Mouse (Mus musculus): ENCODE data around the gene Nmnat2. TPM values are rescaled to one million over a fixed set of nuclear protein-coding genes. Genes with fewer than 3 reads are reported as not detected.
A peak's percentile ranks its signal among the peaks of the same experiment; 100 is the strongest.

Gene Nmnat2
- polyA plus RNA-seq, 1 experiment from 2014 or later, result 99.6 TPM

- H3K36me3 ChIP-seq (ENCODE audit: control insufficient read depth, insufficient read depth, low read length), result no peaks in the 10 kb centered on the region
- no peak overlapping the region for H3K4me3 ChIP-seq (ENCODE audit: low read depth, low read length)
- ATAC-seq (ENCODE audit: low read depth), result no peak
- H3K9ac ChIP-seq (replicated peaks; ENCODE audit: low read depth, low read length), result no peak overlapping the region
- H3K9me3 ChIP-seq (ENCODE audit: control insufficient read depth, low read length), result no peaks in the 10 kb centered on the region
- 82% methylated on average over 8 of the region's 8 CpGs for WGBS
- no peak overlapping the region for H3K4me2 ChIP-seq (ENCODE audit: low read depth, low read length)
- no peaks in the 10 kb centered on the region for H3K27me3 ChIP-seq (ENCODE audit: control insufficient read depth, insufficient read depth, low read length)
- no peak overlapping the region for H3K27ac ChIP-seq (ENCODE audit: low read depth, low read length)
- no peaks in the 10 kb centered on the region for H3K4me1 ChIP-seq (ENCODE audit: control insufficient read depth, insufficient read depth, low read length)
Measured at GRCm38 (mm10) chr1:152999983-153000382, 45.2 kb downstream of the Nmnat2 start.

DNA sequence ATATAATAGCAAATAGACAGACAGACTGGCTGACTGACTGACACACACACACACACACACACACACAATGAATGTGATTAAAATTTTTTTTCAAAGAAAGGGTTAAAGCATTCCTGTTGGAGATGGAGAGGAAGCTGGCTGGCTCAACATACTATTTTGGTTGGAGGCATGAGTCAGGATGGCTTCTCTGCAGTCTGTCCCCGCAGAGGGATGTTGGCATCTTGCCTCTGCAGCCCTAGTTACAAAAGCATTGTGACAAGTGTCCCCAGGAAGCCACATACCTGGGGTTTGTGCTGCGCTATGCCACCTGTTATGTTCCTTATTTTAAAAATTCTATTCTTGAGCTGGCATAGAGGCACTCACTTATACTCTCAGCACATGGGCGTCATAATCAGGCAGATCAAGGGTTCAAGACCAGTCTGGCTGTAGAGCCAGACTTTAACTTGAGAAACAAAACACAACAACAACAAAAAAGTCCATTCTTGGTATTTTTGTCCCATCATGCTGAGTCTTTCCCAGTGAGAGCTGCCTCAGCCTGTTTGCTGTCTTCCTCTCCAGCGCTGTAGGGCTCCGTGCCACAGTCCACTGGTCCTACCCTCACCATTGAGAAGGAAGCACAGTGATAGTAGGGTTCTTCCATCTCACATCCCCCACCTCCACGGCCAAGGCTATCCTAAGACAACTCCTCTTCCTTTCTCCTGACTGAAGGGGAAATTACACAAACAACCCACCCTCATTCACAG lies 45.9 kb downstream of the Nmnat2 start:
- peaks cover 4% of the 10 kb centered on the region; the same call in 1 of the 2 replicates for H3K4me1 ChIP-seq (ENCODE audit: control insufficient read depth, insufficient read depth, low read length)
- H3K9me3 ChIP-seq (ENCODE audit: control insufficient read depth, low read length), result no peaks in the 10 kb centered on the region
- no peak overlapping the region for H3K4me2 ChIP-seq (ENCODE audit: low read depth, low read length)
- WGBS, result 87% methylated on average over 6 of the region's 6 CpGs
- no peak overlapping the region for H3K27ac ChIP-seq (ENCODE audit: low read depth, low read length)
- no peak overlapping the region for H3K4me3 ChIP-seq (ENCODE audit: low read depth, low read length)
- no peaks in the 10 kb centered on the region for H3K36me3 ChIP-seq (ENCODE audit: control insufficient read depth, insufficient read depth, low read length)
- ATAC-seq (ENCODE audit: low read depth), result no peak
- H3K27me3 ChIP-seq (ENCODE audit: control insufficient read depth, insufficient read depth, low read length), result no peaks in the 10 kb centered on the region
- H3K9ac ChIP-seq (replicated peaks; ENCODE audit: low read depth, low read length), result no peak overlapping the region

DNA sequence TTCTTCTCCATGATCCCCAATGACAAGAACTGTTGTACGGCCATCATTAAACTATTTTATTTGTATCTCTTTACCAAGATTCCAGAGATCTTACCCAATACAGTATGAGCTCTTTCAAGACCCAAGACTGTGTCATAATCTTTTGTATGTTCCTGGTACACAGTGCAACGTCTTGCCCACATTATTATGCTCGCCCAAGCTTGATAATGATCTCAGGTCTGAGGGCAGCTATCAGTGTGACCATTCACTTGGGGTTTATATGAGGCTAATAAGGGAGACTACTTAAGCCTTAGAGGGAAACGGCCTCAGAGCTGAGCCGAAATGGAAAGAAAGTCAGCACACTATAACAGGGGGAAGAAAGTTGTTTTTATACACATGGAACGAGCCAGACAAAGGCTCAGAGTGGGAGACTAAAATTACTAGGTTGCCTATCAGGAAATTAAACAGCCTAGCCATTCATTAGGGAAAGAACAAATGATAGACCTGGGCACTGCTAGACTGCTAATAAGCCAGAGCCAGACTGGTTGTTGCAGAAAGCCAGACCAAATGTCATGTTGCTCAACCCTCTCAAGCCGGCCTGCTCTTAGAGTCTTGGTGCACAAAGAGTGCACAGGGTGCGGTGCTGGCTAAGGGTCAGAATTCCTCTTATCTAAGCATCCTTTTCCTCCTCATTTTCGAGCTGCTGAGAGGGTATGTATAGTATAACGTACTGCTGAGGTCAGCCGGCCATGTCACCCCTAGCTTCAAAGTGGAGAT lies 47.7 kb downstream of the Nmnat2 start:
- ATAC-seq (ENCODE audit: low read depth), result no peak
- no peaks in the 10 kb centered on the region for H3K9me3 ChIP-seq (ENCODE audit: control insufficient read depth, low read length)
- H3K4me2 ChIP-seq (ENCODE audit: low read depth, low read length), result no peak overlapping the region
- WGBS, result 72% methylated on average over 11 of the region's 11 CpGs
- H3K36me3 ChIP-seq (ENCODE audit: control insufficient read depth, insufficient read depth, low read length), result no peaks in the 10 kb centered on the region
- peaks cover 10% of the 10 kb centered on the region; the same call in 1 of the 2 replicates for H3K4me1 ChIP-seq (ENCODE audit: control insufficient read depth, insufficient read depth, low read length)
- no peak overlapping the region for H3K9ac ChIP-seq (replicated peaks; ENCODE audit: low read depth, low read length)
- H3K4me3 ChIP-seq (ENCODE audit: low read depth, low read length), result no peak overlapping the region
- H3K27ac ChIP-seq (ENCODE audit: low read depth, low read length), result no peak overlapping the region
- H3K27me3 ChIP-seq (ENCODE audit: control insufficient read depth, insufficient read depth, low read length), result no peaks in the 10 kb centered on the region

- WGBS, result 84% methylated on average over 2 of the region's 2 CpGs
- Histone ChIP-seq H3K9ac (replicated peaks; ENCODE audit: low read depth, low read length) (no peak overlapping the region), H3K4me3 (ENCODE audit: low read depth, low read length) (no peak overlapping the region), H3K27me3 (ENCODE audit: control insufficient read depth, insufficient read depth, low read length) (no peaks in the 10 kb centered on the region), H3K9me3 (ENCODE audit: control insufficient read depth, low read length) (no peaks in the 10 kb centered on the region), H3K27ac (ENCODE audit: low read depth, low read length) (no peak overlapping the region), H3K4me1 (ENCODE audit: control insufficient read depth, insufficient read depth, low read length) (peaks cover 10% of the 10 kb centered on the region; the same call in 1 of the 2 replicates), H3K4me2 (ENCODE audit: low read depth, low read length) (no peak overlapping the region), H3K36me3 (ENCODE audit: control insufficient read depth, insufficient read depth, low read length) (no peaks in the 10 kb centered on the region)
- ATAC-seq (ENCODE audit: low read depth), result no peak
Measured at GRCm38 (mm10) chr1:153004472-153004871, 49.7 kb downstream of the Nmnat2 start.

GRCm38 (mm10) chr1:153006054-153006453 lies 51.3 kb downstream of the Nmnat2 start:
- no peak overlapping the region for H3K27ac ChIP-seq (ENCODE audit: low read depth, low read length)
- 64% methylated on average over 5 of the region's 5 CpGs for WGBS

DNA sequence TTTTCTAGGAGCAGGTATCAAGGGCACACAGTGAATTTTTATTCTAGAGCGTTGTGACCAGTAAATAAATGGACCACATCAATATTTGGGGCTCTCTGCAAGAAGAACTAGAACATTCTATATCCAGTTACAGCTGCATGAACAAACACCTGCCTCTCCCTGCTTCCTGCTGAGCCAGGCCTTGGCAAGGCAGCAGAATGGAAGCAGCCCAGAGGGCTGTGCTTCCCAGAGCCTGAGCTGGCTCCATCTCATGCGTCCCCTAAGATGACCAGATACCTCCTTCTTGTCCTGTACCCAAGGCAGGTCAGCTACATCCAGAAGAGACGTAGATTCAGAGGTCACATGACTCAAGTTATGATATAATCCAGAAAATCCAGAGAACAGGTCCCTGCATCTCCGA lies 52.0 kb downstream of the Nmnat2 start:
- no peak overlapping the region for H3K4me3 ChIP-seq (ENCODE audit: low read depth, low read length)
- 91% methylated on average over 4 of the region's 4 CpGs for WGBS

More at GRCm38 (mm10) chr1:153006054-153006453, 51.3 kb downstream of the Nmnat2 start:
- Histone ChIP-seq H3K4me3 (ENCODE audit: low read depth, low read length) (no peak overlapping the region), H3K9me3 (ENCODE audit: control insufficient read depth, low read length) (no peaks in the 10 kb centered on the region), H3K27me3 (ENCODE audit: control insufficient read depth, insufficient read depth, low read length) (no peaks in the 10 kb centered on the region), H3K4me1 (ENCODE audit: control insufficient read depth, insufficient read depth, low read length) (peaks cover 10% of the 10 kb centered on the region; the same call in 1 of the 2 replicates), H3K36me3 (ENCODE audit: control insufficient read depth, insufficient read depth, low read length) (no peaks in the 10 kb centered on the region), H3K9ac (replicated peaks; ENCODE audit: low read depth, low read length) (no peak overlapping the region), H3K4me2 (ENCODE audit: low read depth, low read length) (no peak overlapping the region)
- ATAC-seq (ENCODE audit: low read depth), result peak; percentile 39; the same call in 1 of the 2 replicates

GRCm38 (mm10) chr1:153007292-153007691 lies 52.5 kb downstream of the Nmnat2 start:
- Histone ChIP-seq H3K4me2 (ENCODE audit: low read depth, low read length) (no peak overlapping the region), H3K36me3 (ENCODE audit: control insufficient read depth, insufficient read depth, low read length) (no peaks in the 10 kb centered on the region), H3K4me1 (ENCODE audit: control insufficient read depth, insufficient read depth, low read length) (peaks cover 10% of the 10 kb centered on the region; the same call in 1 of the 2 replicates), H3K4me3 (ENCODE audit: low read depth, low read length) (no peak overlapping the region), H3K27ac (ENCODE audit: low read depth, low read length) (no peak overlapping the region), H3K9ac (replicated peaks; ENCODE audit: low read depth, low read length) (no peak overlapping the region), H3K9me3 (ENCODE audit: control insufficient read depth, low read length) (no peaks in the 10 kb centered on the region), H3K27me3 (ENCODE audit: control insufficient read depth, insufficient read depth, low read length) (no peaks in the 10 kb centered on the region)
- no peak for ATAC-seq (ENCODE audit: low read depth)
- 95% methylated on average over 5 of the region's 5 CpGs for WGBS

More for the DNA sequence above, 52.0 kb downstream of the Nmnat2 start:
- no peak for ATAC-seq (ENCODE audit: low read depth)
- Histone ChIP-seq H3K4me2 (ENCODE audit: low read depth, low read length) (no peak overlapping the region), H3K9ac (replicated peaks; ENCODE audit: low read depth, low read length) (no peak overlapping the region), H3K27me3 (ENCODE audit: control insufficient read depth, insufficient read depth, low read length) (no peaks in the 10 kb centered on the region), H3K27ac (ENCODE audit: low read depth, low read length) (no peak overlapping the region), H3K4me1 (ENCODE audit: control insufficient read depth, insufficient read depth, low read length) (peaks cover 10% of the 10 kb centered on the region; the same call in 1 of the 2 replicates), H3K36me3 (ENCODE audit: control insufficient read depth, insufficient read depth, low read length) (no peaks in the 10 kb centered on the region), H3K9me3 (ENCODE audit: control insufficient read depth, low read length) (no peaks in the 10 kb centered on the region)

GRCm38 (mm10) chr1:153007824-153008223 lies 53.0 kb downstream of the Nmnat2 start:
- no peaks in the 10 kb centered on the region for H3K27me3 ChIP-seq (ENCODE audit: control insufficient read depth, insufficient read depth, low read length)
- peaks cover 10% of the 10 kb centered on the region; the same call in 1 of the 2 replicates for H3K4me1 ChIP-seq (ENCODE audit: control insufficient read depth, insufficient read depth, low read length)
- 94% methylated on average over 6 of the region's 6 CpGs for WGBS
- H3K9me3 ChIP-seq (ENCODE audit: control insufficient read depth, low read length), result no peaks in the 10 kb centered on the region
- no peak overlapping the region for H3K9ac ChIP-seq (replicated peaks; ENCODE audit: low read depth, low read length)
- no peak overlapping the region for H3K4me2 ChIP-seq (ENCODE audit: low read depth, low read length)
- H3K4me3 ChIP-seq (ENCODE audit: low read depth, low read length), result no peak overlapping the region
- no peak for ATAC-seq (ENCODE audit: low read depth)
- H3K36me3 ChIP-seq (ENCODE audit: control insufficient read depth, insufficient read depth, low read length), result no peaks in the 10 kb centered on the region
- H3K27ac ChIP-seq (ENCODE audit: low read depth, low read length), result no peak overlapping the region

- H3K9me3 ChIP-seq (ENCODE audit: control insufficient read depth, low read length), result no peaks in the 10 kb centered on the region
- H3K9ac ChIP-seq (replicated peaks; ENCODE audit: low read depth, low read length), result no peak overlapping the region
- no peak overlapping the region for H3K4me2 ChIP-seq (ENCODE audit: low read depth, low read length)
- H3K4me1 ChIP-seq (ENCODE audit: control insufficient read depth, insufficient read depth, low read length), result peaks cover 14% of the 10 kb centered on the region
- 60% methylated on average over 9 of the region's 9 CpGs for WGBS
- no peaks in the 10 kb centered on the region for H3K27me3 ChIP-seq (ENCODE audit: control insufficient read depth, insufficient read depth, low read length)
- no peak overlapping the region for H3K27ac ChIP-seq (ENCODE audit: low read depth, low read length)
- H3K4me3 ChIP-seq (ENCODE audit: low read depth, low read length), result no peak overlapping the region
- H3K36me3 ChIP-seq (ENCODE audit: control insufficient read depth, insufficient read depth, low read length), result no peaks in the 10 kb centered on the region
- no peak for ATAC-seq (ENCODE audit: low read depth)
Measured at GRCm38 (mm10) chr1:153009338-153009737, 54.5 kb downstream of the Nmnat2 start.
